Comparison of ENCODE assay signal across 12 mouse cellular contexts in the genomic region with DNA sequence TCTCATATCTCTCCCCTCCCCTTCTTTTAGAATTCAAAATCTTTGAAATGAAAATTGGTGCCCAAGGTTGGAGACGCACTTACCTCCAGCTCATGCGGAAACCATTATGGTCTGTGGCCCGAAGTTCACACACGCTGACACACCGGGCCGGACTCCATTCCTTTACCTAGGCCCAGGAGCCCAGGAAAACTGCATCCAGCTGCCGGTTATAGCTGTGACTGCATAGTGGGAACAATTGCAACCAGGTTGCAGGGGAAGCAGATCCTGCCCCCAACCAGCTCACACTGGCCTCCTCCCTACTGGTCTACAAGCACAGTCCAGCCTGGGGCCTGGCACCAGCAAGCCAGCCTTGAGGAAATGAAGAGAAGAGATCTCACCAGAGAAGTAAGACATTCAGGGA.
"Had no signal": no experiment of that assay in that cellular context is flagged by ENCODE, and none has a peak within 500 bp of the region (broad histone marks: within the 10 kb centered on the region; RNA-seq: fewer than 3 reads in every experiment).

No protein-coding gene starts in this region.

- H3K36me3 ChIP-seq: intestine, embryonic 15.5 days; kidney, embryonic 15.5 days; neural tube, embryonic 15.5 days had no signal

- H3K4me1 ChIP-seq: kidney, embryonic 15.5 days had no signal

- ATAC-seq: intestine, embryonic 15.5 days had no signal

- H3K9ac ChIP-seq: intestine, embryonic 15.5 days; kidney, embryonic 15.5 days; liver, embryonic 14.5 days; neural tube, embryonic 15.5 days had no signal

- H3K4me2 ChIP-seq: intestine, embryonic 15.5 days; kidney, embryonic 15.5 days; neural tube, embryonic 15.5 days had no signal

- H3K27me3 ChIP-seq: intestine, embryonic 15.5 days had no signal

- H3K27ac ChIP-seq: intestine, embryonic 15.5 days; kidney, embryonic 15.5 days; left cerebral cortex, adult 2 months; liver, embryonic 14.5 days; neural tube, embryonic 15.5 days; stomach, postnatal 0 days had no signal

- H3K4me3 ChIP-seq: intestine, embryonic 15.5 days; kidney, embryonic 15.5 days; left cerebral cortex, adult 2 months; myocyte; neural tube, embryonic 15.5 days had no signal

- DNase-seq: kidney, adult 2 months; kidney, postnatal 14 days; lung, adult 18-20 months; right cerebral cortex, adult 18-20 months; thymus, postnatal 4 days had no signal

- H3K9me3 ChIP-seq: neural tube, embryonic 15.5 days had no signal
